Mouse (Mus musculus): ENCODE measurements around the gene H2-M10.2.
A peak's percentile ranks its signal among the peaks of the same experiment; 100 is the strongest.

H2-M10.2 gene

DNA sequence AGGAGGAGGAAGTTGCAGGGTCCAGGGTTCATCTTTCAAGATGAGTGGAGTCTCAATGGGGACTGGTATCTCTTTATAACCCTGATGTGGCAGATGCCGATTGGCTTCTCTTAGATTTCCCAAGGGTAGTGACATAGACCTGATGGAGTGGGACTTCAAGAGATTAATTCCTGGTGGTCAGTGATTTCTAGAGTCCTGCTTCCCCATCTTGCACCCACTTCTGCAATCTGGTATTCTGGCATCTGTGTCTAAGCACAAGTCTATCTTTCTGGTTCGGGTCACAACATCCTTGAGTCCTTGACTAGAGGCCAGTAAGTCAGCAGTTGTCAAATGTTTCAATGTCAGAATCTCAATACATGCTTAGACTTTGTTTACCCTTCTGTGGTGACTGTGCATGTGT, at the start of gene H2-M10.2:
Gene H2-M10.2 (minus strand): TSS at position 101 of the 400 bp plus-strand sequence.
- no peak for DNase-seq (ENCODE audit: low read depth, low spot score)

GRCm38 (mm10) chr17:36326055-36326454, 39.8 kb upstream of the H2-M10.2 start, which contains the start of gene H2-M10.1:
Gene H2-M10.1 (minus strand): TSS chr17:36326155.
- DNase-seq (ENCODE audit: low read depth, low spot score), result no peak

DNA sequence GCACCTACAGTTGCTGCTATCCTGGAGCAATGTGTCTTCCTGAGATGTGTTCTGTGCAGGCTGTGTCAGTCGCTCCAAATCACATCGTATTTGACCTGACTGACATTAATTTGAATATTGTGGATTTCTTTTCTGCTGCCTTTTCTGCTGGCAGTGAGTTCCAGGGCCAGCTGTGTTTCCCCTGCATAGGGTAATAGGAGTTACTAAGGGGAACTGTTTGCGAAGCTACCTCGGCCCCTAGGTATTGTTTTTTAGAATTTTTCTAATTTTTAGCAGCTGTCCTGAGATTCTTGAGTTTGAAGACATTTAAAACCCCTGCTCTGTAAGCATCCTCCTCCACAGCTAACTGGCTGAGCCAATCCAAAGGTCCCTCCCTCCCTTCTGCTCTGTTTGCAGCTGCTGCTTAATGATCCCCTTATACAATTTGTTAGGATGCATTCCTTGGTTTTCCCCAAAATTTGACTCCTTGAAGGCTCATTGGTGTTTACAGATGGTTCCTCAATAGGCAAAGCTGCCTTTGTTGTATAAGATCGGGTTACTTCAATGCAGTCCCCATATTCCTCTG, 29.5 kb upstream of the H2-M10.2 start:
- peak; percentile 44 for DNase-seq (ENCODE audit: low read depth, low spot score)

DNA sequence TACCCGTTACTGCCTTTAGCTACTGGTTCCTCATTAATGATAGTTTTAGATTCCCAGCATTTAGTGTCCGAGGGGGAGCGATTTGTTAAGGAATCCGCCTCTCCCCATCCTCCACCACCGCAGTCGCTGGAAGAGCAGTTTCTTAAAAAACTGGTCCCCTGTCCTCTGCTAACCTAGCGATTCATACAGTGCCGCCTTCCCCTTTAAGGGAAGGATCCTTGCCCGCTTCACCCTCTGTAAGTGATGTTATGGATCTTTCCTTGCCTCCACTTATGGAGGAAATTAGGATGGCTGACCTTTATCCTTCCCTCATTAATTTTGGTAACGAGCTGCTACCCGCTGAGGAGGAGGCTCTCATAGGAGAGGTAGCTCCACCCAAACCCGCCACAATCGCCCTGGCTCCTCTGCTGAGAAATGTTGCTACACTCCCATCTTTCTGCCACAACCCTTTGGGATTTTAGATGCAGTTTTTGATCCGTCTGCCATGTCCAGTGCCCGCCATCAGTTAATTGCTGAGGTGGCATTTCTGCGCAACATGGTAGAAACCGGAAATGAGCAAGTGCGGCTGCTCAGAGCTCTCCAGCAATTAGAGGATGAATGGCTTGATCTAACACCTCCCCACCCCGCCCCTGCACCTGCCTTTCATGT, 28.9 kb upstream of the H2-M10.2 start:
- DNase-seq (ENCODE audit: low read depth, low spot score), result peak; percentile 96

DNA sequence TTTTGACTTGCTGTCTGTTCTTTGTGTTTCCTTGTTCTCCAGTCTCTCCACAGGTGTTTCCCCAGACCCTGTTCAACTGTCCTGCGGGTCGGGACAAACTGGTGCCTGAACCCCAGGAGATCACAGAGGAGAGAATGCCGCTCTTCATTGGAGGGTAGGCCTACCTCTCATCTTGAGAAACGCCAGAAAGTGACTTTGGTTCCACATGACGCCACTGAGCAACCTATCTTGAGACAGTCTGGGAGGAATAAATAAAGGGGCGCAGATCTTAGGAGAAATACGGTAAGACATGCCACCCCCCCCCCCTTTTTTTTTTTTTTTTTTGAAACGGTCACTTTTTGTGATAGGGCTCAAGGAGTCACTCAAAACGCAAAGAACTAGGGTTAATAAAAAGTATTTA, 28.2 kb upstream of the H2-M10.2 start:
- peak; percentile 73 for DNase-seq (ENCODE audit: low read depth, low spot score)

DNA sequence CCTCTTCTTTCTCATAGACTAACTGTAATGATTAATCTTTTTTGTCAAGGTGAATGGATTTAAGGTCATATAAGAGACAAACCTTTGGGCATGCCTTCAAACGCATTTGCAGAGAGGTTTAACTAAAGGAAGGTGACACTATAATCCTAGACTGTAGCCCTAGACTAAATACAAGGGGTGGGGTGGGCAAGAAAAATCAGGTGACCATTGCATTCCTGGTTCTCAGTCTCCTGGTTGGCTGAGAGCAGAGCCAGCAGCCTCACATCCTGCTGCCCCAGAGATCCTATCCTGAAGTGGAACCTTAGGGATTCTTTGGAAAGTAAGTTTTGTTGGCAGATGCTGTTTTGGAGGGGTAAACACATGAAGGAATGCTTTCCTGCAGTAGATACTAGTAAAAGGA, 23.0 kb upstream of the H2-M10.2 start:
- peak; percentile 7 for DNase-seq (ENCODE audit: low read depth, low spot score)

GRCm38 (mm10) chr17:36308855-36309254, 22.6 kb upstream of the H2-M10.2 start:
- peak; percentile 95 for DNase-seq (ENCODE audit: low read depth, low spot score)

- DNase-seq (ENCODE audit: low read depth, low spot score), result no peak
Measured at GRCm38 (mm10) chr17:36281521-36282245, 4.6 kb downstream of the H2-M10.2 start.

DNA sequence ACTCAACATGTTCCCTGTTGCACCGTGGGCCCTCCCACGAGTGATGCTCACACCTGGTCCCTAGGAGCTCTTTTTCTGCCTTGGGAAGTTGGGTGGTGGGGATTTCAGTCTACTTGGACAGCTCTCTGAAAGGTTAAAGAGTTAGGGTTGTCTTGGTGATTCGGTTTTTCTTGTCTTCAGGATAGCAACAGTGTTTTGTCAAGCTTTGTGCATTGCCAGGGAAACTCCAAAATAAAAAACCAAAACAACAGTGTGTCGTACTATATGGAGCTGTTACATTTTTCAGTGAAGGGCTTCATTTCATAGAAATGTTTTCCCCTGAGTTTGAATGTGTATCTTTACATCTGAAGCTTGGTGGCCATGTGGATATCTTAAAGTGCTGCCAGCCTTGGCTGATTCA, 11.5 kb downstream of the H2-M10.2 start:
- no peak for DNase-seq (ENCODE audit: low read depth, low spot score)

GRCm38 (mm10) chr17:36273796-36274195, 12.5 kb downstream of the H2-M10.2 start:
- DNase-seq (ENCODE audit: low read depth, low spot score), result no peak

- DNase-seq (ENCODE audit: low read depth, low spot score), result no peak
Measured at GRCm38 (mm10) chr17:36272643-36273366, 13.5 kb downstream of the H2-M10.2 start.

- DNase-seq (ENCODE audit: low read depth, low spot score), result peak; percentile 95
Measured at GRCm38 (mm10) chr17:36271586-36272256, 14.6 kb downstream of the H2-M10.2 start, which contains the start of gene Trim39. Gene Trim39 (minus strand): TSS chr17:36272247.

- peak; percentile 94 for DNase-seq (ENCODE audit: low read depth, low spot score)
Measured at GRCm38 (mm10) chr17:36270956-36271585, 15.2 kb downstream of the H2-M10.2 start.

DNA sequence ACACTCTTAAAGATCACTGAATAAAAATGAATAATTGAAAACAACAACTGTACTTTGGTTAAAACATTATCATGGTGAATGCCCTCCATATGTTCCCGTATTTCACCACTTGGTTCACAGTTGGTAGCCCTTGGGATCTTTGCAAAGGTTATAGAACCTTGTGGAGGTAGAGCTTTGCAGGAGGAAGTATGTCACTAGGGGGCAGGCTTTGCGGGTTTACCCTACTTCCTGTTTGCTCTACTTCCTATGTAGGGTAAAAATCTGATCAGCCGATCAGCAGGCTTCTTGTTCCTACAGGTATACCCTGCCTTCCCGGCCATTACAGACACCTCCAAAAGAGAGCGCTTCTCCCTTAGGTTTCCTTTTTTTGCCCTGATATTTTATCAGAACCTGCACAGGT, 20.5 kb downstream of the H2-M10.2 start:
- no peak for DNase-seq (ENCODE audit: low read depth, low spot score)

GRCm38 (mm10) chr17:36264273-36264925, 21.9 kb downstream of the H2-M10.2 start:
- no peak for DNase-seq (ENCODE audit: low read depth, low spot score)

GRCm38 (mm10) chr17:36261511-36262166, 24.7 kb downstream of the H2-M10.2 start:
- DNase-seq (ENCODE audit: low read depth, low spot score), result no peak

DNA sequence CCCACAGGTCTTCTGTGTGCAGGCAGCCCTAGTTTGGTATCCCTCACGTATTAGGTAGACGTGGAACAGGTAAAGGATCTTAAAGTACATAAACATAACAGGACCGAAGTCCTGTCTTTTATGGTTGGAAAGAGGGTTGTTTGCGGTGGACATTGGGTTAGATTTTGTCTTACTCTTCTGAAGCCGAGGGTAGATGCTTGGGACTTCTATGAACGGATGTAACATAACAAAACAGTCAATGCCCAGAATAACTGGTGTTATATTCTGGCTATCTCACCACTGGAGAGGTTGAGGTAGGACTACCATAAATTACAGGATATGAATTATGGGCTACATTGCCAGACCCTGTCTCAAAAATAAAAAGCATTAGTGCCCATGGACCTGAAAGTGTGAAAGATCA, 28.3 kb downstream of the H2-M10.2 start, which contains the start of gene Rpp21:
Gene Rpp21 (minus strand): TSS at position 101 of the 400 bp plus-strand sequence.
- DNase-seq (ENCODE audit: low read depth, low spot score), result no peak

- DNase-seq (ENCODE audit: low read depth, low spot score), result peak; percentile 96
Measured at GRCm38 (mm10) chr17:36257241-36257947, 28.9 kb downstream of the H2-M10.2 start.

DNA sequence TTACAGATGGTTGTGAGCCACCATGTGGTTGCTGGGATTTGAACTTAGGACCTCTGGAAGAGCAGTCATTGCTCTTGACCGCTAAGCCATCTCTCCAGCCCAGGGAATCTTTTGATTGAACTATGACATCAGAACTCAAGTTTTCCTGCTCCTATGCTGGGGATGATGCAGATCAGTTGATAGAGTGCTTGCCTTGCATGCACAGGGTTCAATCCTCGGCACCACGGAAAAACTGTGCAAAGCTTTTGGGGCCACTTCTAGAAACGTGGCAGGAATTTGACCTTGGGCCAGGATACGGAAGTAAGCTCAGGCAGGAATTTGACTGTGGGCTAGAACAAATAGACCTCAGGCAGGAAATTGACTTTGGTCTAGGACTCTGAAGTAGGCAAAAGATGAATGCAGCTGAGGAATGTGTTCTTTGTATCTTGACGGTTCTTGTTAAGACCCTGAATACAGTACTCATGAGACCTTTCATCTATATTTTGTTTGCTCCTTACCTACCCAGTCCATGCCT, 33.1 kb downstream of the H2-M10.2 start:
- no peak for DNase-seq (ENCODE audit: low read depth, low spot score)

All from brain, adult 2 months (tissue).